Mouse (Mus musculus): ENCODE results near the gene Krt76.

Gene Krt76

DNA sequence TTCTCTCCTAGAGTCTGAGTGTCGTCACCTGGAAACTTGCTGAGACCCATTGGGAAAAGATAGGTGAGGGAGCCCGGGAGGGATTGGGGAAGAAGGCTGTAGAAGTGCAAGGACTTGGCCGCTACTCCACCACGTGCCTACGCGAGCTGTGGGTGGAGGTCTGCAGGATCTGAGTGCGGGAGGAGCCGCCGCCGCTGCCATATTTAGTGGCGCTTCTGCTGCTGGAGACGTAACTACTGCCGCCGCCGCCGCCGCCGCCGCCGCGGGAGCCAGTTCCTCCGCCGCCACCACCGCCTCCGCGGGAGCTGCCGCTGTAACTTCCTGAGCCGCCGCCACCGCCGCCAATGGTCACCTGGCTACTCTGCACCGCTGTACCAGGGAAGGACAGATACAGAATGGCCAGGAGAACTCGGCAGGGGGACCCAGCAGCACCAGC lies 33.0 kb downstream of the Krt76 start:
- DNase-seq = peak; percentile 28 to 30

DNA sequence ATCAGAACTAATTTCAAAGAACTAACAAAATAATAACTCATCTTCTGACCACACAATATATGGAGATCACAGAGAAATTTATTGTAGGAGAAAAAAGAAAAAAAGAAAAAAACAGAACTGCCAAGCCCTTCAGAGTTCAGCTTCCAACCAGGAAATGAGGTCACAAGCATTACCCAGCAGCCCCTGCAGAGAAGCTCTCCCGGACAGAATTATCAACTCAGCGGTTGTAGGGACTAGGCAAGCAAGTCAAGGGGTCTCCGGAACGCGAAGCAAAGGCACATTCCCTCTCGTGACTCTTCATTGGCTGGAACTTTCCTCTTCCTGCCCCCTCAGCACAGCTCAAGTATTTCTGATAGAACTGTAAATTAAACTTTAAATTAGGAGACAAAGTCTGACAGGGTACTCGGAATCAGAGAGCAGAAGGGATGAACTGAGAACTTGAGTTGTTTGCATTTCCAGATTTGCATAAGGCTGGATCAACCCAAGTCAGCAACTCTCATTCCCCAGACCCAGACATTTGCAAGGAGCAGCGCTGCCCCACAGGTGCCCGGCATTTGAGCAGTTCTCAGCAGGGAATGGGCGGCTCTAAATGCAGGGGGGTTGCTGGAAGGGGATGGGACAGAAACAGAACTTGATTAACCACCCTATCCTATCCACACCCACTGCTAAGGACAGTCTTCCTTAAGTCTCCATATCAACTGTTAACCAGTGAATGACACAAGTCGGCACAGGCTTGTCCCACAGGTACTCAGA lies 33.9 kb downstream of the Krt76 start:
- no peak for DNase-seq

DNA sequence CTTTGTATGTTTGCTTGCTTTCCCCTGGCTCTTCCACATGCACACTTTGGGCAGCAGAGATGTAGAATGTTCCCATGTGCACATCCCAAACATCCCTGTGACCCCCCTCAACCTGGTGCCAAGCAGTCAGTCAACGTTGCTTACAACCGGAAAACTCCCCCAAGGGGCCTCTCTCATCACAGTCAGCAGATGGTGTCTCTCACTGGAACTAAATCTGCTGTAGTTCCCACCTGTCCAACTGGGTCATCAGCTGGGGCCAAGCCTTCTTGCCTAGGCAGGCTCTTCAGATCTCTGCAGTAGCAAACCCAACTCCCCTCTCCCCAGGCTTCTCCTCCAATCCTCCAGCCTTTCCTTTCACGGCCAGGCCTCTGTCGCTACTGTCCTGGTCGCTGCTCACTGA lies 36.0 kb downstream of the Krt76 start:
- peak; percentile 21 to 32 for DNase-seq

DNA sequence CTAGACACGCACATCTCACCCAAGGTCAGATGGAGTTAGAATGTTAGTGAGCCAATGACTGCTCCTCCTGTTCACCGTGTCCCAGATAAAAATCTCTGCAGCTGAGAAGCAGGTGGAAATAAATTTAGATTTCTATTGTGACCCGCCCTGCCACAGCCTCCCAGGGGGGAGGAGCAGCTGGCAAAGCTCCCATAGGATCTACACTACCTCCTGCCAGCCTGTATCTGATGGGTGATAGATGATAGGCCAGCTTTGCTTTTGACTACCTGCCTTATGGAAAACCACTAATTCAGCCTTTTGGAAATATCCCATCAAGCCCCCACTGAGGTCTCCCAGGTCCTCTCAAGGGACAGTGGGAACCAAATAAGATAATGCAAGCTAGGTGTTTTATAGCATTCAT lies 37.0 kb downstream of the Krt76 start:
- DNase-seq = peak in 1 of 2 experiments; percentile 34

DNA sequence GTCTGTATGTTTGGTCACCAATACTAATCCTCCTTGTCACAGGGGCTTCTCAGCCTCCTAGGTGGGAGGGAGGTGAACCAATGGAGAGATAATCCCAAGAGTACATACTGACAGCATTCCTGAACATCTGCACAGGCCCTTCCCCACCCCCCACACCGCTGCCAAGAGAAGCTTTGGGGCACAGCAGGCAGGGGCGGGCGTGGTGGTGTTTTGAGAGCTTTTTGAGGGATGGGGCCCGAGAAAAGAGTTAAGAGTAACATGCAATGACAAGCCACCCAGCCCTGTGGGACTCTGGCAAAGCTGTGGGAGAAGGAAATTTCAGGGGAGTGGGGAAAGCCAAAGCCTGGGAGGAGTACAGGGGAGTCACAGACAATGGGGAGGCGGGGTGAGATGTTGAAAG lies 38.4 kb downstream of the Krt76 start:
- no peak for DNase-seq

DNA sequence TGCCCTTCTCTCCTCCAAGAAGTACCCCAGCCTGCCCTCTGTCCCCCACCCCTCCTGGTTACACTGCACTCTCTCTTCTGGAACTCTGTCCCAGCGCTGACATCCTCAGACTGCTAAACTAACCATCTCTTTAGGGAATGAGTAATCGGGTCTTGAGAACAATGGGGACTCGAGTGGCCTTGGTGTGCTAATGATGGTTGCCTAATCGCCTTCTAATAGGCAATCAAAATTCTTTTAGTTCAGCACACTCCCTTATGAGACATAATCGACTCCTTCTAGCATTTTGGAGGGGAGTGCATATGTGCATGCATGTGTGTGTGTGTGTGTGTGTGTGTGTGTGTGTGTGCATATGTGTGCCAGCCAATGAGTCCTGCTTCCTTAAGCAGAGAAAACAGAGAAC lies 40.1 kb downstream of the Krt76 start:
- DNase-seq = no peak

DNA sequence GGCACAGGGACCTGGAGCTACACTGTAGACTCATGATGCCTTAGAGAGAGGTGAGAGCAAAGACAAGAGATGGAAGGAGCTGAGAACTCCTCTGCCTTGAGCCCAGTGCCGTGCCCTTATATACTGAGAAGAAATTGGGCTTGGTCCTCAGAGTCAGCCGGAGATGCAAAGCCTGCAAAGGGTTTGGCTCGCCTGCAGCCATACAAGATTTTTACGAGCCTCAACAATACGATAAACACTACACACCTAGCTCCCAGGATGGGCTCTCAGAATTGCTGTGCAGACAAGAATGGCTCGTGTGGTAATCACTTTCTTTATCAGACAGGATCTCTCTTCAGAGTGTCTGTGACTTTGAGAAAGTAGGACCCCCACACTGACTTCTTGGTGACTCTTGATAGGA lies 42.0 kb downstream of the Krt76 start, which contains the start of gene Krt1:
Gene Krt1, minus strand, starts transcription at position 101 of the 400 bp plus-strand sequence.
- DNase-seq = no peak

DNA sequence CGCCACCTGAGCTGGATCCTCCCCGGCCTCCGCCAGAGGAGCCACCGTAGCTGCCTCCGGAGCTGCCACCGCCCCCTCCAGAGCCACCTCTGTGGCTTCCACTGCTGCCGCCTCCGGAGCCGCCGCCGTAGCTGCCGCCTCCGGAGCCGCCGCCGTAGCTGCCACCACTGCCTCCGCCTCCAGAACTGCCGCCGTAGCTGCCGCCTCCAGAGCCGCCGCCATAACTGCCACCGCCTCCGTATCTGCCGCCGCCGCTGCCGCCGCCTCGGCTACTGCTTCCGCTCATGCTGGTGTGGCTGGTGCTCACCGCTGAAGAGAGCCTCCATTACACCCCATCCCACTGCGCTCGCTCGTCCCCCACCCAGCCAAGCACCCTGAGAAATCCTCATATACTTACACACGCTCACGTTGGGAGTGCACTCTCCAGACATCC lies 46.7 kb downstream of the Krt76 start:
- DNase-seq = peak; percentile 61 to 64

DNA sequence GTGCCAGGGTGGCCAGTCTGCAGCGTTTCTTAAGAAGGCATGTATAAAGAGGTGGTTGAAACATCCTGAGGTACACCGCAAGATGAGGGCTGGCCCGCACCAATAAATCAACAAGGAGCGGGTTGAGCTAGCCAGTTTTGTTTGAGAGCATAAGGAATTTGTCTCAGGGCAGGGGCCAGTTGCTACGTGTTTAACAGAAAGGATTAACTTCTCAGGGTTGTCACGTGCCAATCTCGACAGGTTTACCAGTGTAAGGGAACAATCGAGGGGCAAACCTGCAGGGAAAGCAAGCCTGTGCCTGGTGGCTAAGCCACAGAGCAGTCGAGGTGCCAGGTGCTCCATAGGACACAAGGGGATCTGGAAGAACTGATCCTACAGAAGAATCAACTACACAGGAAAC lies 49.5 kb downstream of the Krt76 start:
- no peak for DNase-seq

DNA sequence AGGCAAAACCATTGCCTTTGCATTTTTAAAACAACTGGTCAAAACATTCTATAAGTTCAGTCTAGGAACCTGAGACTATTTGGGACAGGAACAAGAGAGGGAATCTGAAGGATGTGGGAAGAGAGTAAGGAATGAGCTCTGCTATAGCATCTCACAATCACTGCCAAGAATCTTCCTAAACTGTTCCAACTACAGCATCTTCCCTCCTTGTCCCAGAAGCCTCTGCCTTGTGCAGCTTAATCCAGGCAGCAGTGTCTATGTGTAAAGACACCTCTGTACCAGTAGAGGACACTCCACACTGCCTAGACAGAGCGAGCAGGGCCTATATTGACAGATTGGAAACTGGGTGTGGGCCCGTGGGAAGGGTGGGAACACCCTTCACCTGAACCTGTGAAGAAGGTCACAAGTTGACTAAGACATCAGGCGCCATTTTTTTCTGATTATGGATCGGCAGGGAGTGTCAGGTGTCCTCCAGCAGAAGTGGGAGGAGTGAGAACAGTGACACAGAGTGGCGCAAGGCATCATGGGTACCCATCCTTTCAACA lies 57.9 kb downstream of the Krt76 start:
- no peak for DNase-seq
